Mouse (Mus musculus) testis, postnatal 14 days (tissue): ENCODE measurements at regions not wholly inside any gene's neighbourhood (a gene's known extent, or its start where the extent isn't known, plus 50 kb on each side); places are given as distances from the start of the nearest gene placed in this dataset.

Experiments
- DNase-seq: peaks from one replicate; pipeline ENCODE4 v3.0.0; 2021; ENCODE audit warnings: low spot score

GRCm38 (mm10) chr13:34800906-34801305, 66.3 kb downstream of the Fam50b start:
- no peak for DNase-seq

- DNase-seq: peak; percentile 28
These were observed 68.5 kb upstream of the Prpf4b start for GRCm38 (mm10) chr13:34806532-34807092.

DNA sequence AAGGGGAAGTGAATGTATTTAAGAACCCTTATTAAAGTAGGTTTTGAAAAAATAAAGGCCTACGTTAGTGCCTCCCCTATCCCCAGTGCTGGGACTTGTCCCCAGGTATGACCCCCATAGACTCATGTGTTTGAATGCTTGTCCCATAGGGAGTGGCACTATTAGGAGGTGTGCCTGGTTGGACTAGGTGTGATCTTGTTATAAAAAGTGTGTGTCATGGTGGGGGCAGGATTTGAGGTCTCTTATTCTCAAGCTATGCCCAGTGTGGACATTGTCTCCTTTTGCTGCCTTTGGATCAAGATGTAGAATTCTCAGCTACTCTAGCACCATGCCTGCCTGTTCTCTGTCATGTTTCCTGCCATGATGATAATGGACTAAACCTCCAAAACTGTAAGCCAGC, 65.6 kb upstream of the Prpf4b start:
- no peak for DNase-seq

DNA sequence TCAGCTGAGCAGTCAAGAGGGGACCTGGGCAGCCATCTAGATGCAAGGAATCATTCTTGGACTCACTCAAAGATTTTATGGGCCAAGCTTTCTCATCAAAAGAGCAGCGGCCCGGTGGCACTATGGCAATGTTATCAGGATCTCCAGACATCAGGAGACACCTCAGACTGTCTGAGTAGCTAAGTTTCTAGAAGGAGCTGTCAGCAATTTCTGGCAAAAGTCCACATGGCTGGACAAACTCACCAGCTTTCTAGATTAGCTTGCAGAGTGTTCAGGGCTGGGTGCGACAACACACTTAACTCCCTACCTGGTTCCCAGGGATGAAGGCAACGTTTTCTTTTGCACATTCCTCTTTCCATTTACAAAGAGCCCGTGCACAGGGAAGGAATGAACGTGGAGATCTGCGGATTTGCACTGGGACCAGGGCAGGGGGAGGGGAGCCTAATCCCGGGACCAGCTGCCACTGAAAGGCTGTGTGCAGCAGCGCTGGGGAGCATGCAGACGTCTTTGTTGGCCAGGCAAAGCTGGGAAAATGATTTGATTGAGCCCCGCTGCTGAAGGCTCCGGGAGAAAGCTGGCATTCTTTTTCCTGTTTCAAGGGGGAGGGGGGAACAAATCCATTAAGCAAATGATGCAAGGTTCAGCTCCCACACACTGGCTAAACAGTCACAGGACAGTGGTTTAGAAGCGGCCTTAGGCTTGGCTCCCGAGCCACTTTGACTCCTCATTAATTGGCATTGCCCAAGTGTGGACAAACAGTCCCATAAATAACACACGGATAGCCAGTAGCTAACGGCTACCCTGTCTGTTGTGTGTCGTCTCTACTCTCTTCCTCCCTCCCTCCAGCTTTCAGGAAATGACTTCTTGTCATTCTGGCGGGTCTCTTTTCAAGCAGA, 60.7 kb upstream of the Prpf4b start:
- no peak for DNase-seq

GRCm38 (mm10) chr13:34815057-34815410, 60.1 kb upstream of the Prpf4b start:
- no peak for DNase-seq

DNA sequence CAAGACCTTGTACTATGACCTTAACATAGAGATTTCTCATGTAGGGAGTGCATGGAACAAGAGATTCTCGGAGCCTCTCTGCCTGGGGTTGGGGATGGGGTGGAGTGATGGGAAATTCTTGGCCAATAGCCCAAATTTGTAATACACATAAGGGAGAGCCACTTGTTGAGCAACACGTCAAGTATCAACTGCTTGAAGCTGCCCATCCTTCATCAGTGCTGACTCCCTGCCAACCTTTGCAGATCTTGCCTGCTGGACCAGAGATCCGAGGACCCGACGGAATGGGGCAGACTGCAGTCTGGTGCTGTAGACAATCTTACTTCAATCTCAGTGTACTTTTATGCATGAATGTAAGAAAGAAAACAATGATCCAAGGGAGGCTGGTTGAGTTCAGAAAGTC, 56.9 kb upstream of the Prpf4b start:
- no peak for DNase-seq

- DNase-seq: no peak
These were observed 54.7 kb upstream of the Prpf4b start for GRCm38 (mm10) chr13:34820423-34820822.

DNA sequence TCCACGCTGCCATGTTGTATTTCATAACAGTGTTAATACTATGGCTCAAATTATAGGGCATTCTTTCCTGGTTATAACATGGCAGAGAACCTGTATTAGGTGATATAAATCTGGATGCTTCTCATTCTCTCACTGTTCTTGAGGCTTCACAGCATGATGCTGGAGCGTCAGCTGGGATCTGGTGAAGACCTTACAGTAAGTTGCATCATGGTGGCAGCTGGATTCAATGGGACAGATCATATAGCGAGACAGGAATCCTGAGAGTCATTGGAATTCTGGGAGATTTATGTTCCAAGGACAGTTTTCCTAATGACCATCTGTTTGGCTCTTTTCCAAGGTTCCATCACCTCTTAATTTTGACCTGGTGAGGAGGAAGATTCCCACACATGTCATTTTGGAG, 53.2 kb upstream of the Prpf4b start:
- DNase-seq: no peak

DNA sequence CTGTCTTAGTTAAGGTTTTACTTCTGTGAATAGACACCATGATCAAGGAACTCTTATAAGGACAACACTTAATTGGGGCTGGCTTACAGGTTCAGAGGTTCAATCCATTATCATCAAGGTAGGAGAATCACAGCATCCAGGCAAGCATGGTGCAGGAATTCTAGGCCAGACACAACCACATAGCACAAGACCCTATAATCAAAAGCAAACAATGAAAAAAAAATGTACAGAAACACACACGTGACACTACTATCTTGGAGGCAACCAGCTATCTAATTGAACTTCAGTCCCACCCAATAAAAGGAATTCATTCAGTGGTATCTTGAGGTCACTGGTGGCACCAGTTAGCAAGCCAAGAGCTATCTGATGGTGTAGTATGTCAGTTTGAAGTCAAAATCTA, 50.9 kb upstream of the Prpf4b start:
- no peak for DNase-seq
